Mouse (Mus musculus) brain, embryonic 14.5 days (tissue): ENCODE measurements at regions not wholly inside any gene's neighbourhood (a gene's known extent, or its start where the extent isn't known, plus 50 kb on each side); places are given as distances from the start of the nearest gene placed in this dataset.

ENCODE experiments used
- DNase-seq: peaks from one replicate; pipeline ENCODE4 v3.0.0-alpha.2; 2011; ENCODE audit warnings: low read depth
- CTCF ChIP-seq: fragments of 200-500 bp; IDR thresholded peaks from 2 replicates; pipeline ENCODE4 v1.5.1; 2012; ENCODE audit warnings: inconsistent platforms, mild to moderate bottlenecking, moderate library complexity, borderline replicate concordance; ENCODE audit not compliant: insufficient read depth, insufficient read length; ENCODE audit errors: extremely low read depth
- POLR2A ChIP-seq: fragments of 200-500 bp; IDR thresholded peaks from 2 replicates; pipeline ENCODE4 v1.6.1; 2012; ENCODE audit warnings: mild to moderate bottlenecking, inconsistent platforms, borderline replicate concordance; ENCODE audit not compliant: poor library complexity, insufficient read depth, insufficient read length, severe bottlenecking; ENCODE audit errors: extremely low read depth

DNA sequence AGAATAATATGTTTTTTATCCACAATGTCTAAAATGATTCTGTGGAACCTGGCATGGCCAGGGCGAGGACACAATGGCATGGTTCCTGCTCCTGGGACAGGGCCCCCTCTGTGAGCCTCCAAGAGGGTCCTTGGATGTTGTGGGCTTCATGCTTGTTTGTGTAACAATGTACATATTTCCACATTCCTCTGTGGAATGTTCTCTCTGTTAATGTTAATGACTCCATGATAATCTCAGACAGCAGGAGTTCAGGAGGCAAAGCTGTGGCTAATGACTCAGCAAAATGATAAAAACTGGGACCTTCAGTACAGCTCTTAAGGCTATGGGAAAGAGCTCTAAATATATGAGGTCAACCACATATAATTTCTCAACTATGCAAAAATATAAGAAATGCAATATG is 858.3 kb upstream of the Slitrk1 start:
- no peak for DNase-seq
- TF ChIP-seq CTCF: no peak
- no peak for TF ChIP-seq POLR2A

DNA sequence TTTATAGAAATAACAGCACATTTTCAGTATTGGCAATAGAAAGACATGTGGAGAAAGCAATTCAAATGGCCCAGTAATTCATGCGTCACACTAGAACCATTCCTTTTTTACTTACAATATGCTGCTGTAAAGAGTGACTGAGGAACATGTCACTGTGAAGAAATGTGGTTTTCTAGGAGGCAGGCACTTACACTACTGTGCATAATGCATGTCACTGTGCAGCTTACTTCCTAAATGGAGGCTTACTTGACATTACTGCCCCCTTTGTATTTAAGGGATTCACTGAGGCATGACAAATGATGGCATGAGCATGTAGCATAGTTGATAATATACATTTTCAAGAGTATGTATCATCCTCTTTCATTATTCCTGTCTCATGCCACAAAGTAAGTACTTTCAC is 846.9 kb upstream of the Slitrk1 start:
- DNase-seq: peak; percentile 45
- no peak for TF ChIP-seq POLR2A
- no peak for TF ChIP-seq CTCF
